Mouse (Mus musculus) brain, embryonic 14.5 days (tissue): ENCODE data around the gene Pla2g4b. TPM values are rescaled to one million over a fixed set of nuclear protein-coding genes. Genes with fewer than 3 reads are reported as not detected.

Experiments
- DNase-seq: peaks from one replicate; pipeline ENCODE4 v3.0.0-alpha.2; 2011; ENCODE audit warnings: low read depth
- CTCF ChIP-seq: fragments of 200-500 bp; IDR thresholded peaks from 2 replicates; pipeline ENCODE4 v1.5.1; 2012; ENCODE audit warnings: inconsistent platforms, mild to moderate bottlenecking, moderate library complexity, borderline replicate concordance; ENCODE audit not compliant: insufficient read depth, insufficient read length; ENCODE audit errors: extremely low read depth
- POLR2A ChIP-seq: fragments of 200-500 bp; IDR thresholded peaks from 2 replicates; pipeline ENCODE4 v1.6.1; 2012; ENCODE audit warnings: mild to moderate bottlenecking, inconsistent platforms, borderline replicate concordance; ENCODE audit not compliant: poor library complexity, insufficient read depth, insufficient read length, severe bottlenecking; ENCODE audit errors: extremely low read depth
- polyA plus RNA-seq: library from polyadenylated mRNA; depleted of rRNA; stranded (reverse); fragments of >200 nt; gene quantifications from 2 replicates; pipeline ENCODE4 v1.2.3, GENCODE M21; 2012

The Pla2g4b gene
- polyA plus RNA-seq, 1 experiment: 28.7 TPM

GRCm38 (mm10) chr2:120017599-120017998 lies 15.6 kb upstream of the Pla2g4b start:
- TF ChIP-seq POLR2A (no peak), CTCF (no peak)
- no peak for DNase-seq

- TF ChIP-seq POLR2A (no peak), CTCF (no peak)
- no peak for DNase-seq
Observed at GRCm38 (mm10) chr2:120024337-120024736, 8.9 kb upstream of the Pla2g4b start.

GRCm38 (mm10) chr2:120026984-120027949 lies 6.0 kb upstream of the Pla2g4b start, which contains the start of the genes Jmjd7 and Gm28042:
TSS of gene Jmjd7 (plus strand) at chr2:120027483.
TSS of gene Gm28042 (plus strand) at chr2:120027493.
- peak; percentile 95 for DNase-seq
- peak; percentile 78; the same call in 1 of the 2 replicates for TF ChIP-seq POLR2A
- TF ChIP-seq CTCF: no peak

- no peak for TF ChIP-seq CTCF
- no peak for TF ChIP-seq POLR2A
- no peak for DNase-seq
Observed at GRCm38 (mm10) chr2:120027950-120028331, 5.3 kb upstream of the Pla2g4b start.

- TF ChIP-seq POLR2A: no peak
- TF ChIP-seq CTCF: no peak
- no peak for DNase-seq
Observed at GRCm38 (mm10) chr2:120030380-120030779, 2.8 kb upstream of the Pla2g4b start.

GRCm38 (mm10) chr2:120033726-120034125 lies 509 bp downstream of the Pla2g4b start:
- DNase-seq: no peak
- no peak for TF ChIP-seq CTCF
- TF ChIP-seq POLR2A: no peak

- TF ChIP-seq CTCF: no peak
- TF ChIP-seq POLR2A: no peak
Observed at GRCm38 (mm10) chr2:120037744-120038143, 4.5 kb downstream of the Pla2g4b start.

GRCm38 (mm10) chr2:120040991-120041390 lies 7.8 kb downstream of the Pla2g4b start:
- no peak for DNase-seq
- TF ChIP-seq POLR2A (no peak), CTCF (no peak)

More at GRCm38 (mm10) chr2:120037744-120038143, 4.5 kb downstream of the Pla2g4b start:
- no peak for DNase-seq

GRCm38 (mm10) chr2:120044101-120044603 lies 10.9 kb downstream of the Pla2g4b start:
- no peak for DNase-seq

GRCm38 (mm10) chr2:120044676-120045075 lies 11.5 kb downstream of the Pla2g4b start:
- TF ChIP-seq POLR2A (no peak), CTCF (no peak)
- no peak for DNase-seq

More at GRCm38 (mm10) chr2:120044101-120044603, 10.9 kb downstream of the Pla2g4b start:
- TF ChIP-seq CTCF (no peak), POLR2A (no peak)

GRCm38 (mm10) chr2:120046486-120047310 lies 13.5 kb downstream of the Pla2g4b start:
- DNase-seq: no peak

More at GRCm38 (mm10) chr2:120046486-120047310, 13.5 kb downstream of the Pla2g4b start:
- no peak for TF ChIP-seq CTCF
- TF ChIP-seq POLR2A: no peak
